Mouse (Mus musculus) limb, embryonic 12.5 days (tissue): ENCODE data around the gene Fam178b. TPM values are rescaled to one million over a fixed set of nuclear protein-coding genes. Genes with fewer than 3 reads are reported as not detected.

ENCODE experiments used
- ATAC-seq: fragments of 200-750 bp; cut with Nextera tagmentation; 2 replicates; pipeline ENCODE4 v1.8.0; 2017; ENCODE audit warnings: low read depth, moderate TSS enrichment; ENCODE audit not compliant: insufficient number of reproducible peaks, insufficient read depth, low FRiP score, low TSS enrichment
- H3K27ac ChIP-seq: fragments of 300-500 bp; sonication (generic); 2 replicates; pipeline ENCODE4 v1.5.1; 2016; ENCODE audit warnings: mild to moderate bottlenecking, moderate library complexity
- H3K27me3 ChIP-seq: fragments of 300-500 bp; sonication (generic); 2 replicates; pipeline ENCODE4 v1.6.1; 2016; ENCODE audit warnings: mild to moderate bottlenecking, moderate library complexity
- H3K36me3 ChIP-seq: fragments of 300-500 bp; sonication (generic); 2 replicates; pipeline ENCODE4 v1.6.1; 2016; ENCODE audit warnings: mild to moderate bottlenecking, moderate library complexity
- H3K4me1 ChIP-seq: fragments of 300-500 bp; sonication (generic); replicated peaks from 2 replicates; pipeline ENCODE4 v1.6.1; 2016
- H3K4me2 ChIP-seq: fragments of 300-500 bp; sonication (generic); 2 replicates; pipeline ENCODE4 v1.6.1; 2016; ENCODE audit warnings: mild to moderate bottlenecking, moderate library complexity
- H3K4me3 ChIP-seq: fragments of 300-500 bp; sonication (generic); replicated peaks from 2 replicates; pipeline ENCODE4 v1.5.1; 2016; ENCODE audit warnings: mild to moderate bottlenecking
- H3K9ac ChIP-seq: fragments of 300-500 bp; sonication (generic); replicated peaks from 2 replicates; pipeline ENCODE4 v1.6.1; 2016; ENCODE audit warnings: mild to moderate bottlenecking, moderate library complexity
- H3K9me3 ChIP-seq: fragments of 300-500 bp; sonication (generic); 2 replicates; pipeline ENCODE4 v1.6.1; 2016; ENCODE audit warnings: mild to moderate bottlenecking, moderate library complexity
- WGBS: fragments of 180-500 bp; shearing (Covaris S2); methylation state at CpG from one replicate; pipeline ENCODE4 v1.1.7; 2016; 5-methylcytosine and 5-hydroxymethylcytosine counted together
- polyA plus RNA-seq: library from polyadenylated mRNA; unstranded; fragments of >200 nt; fragmentation: Nextera tagmentation; extraction: Ambion mirVana; gene quantifications from 2 replicates; pipeline ENCODE4 v1.2.1, GENCODE M21; 2016

Fam178b gene
- polyA plus RNA-seq, 1 experiment from 2014 or later, result 0.26 TPM

GRCm38 (mm10) chr1:36646285-36646684 is 36.7 kb downstream of the Fam178b start:
- Histone ChIP-seq H3K36me3 (no peaks in the 10 kb centered on the region), H3K4me3 (no peak overlapping the region), H3K27me3 (no peaks in the 10 kb centered on the region), H3K27ac (no peak overlapping the region), H3K4me1 (no peaks in the 10 kb centered on the region), H3K9me3 (no peaks in the 10 kb centered on the region), H3K9ac (no peak overlapping the region), H3K4me2 (no peak overlapping the region)
- 72% methylated on average over 3 of the region's 3 CpGs for WGBS
- ATAC-seq, result no peak

- Histone ChIP-seq H3K9me3 (no peaks in the 10 kb centered on the region), H3K9ac (no peak overlapping the region), H3K4me3 (no peak overlapping the region), H3K27ac (no peak overlapping the region), H3K4me2 (no peak overlapping the region), H3K27me3 (no peaks in the 10 kb centered on the region), H3K36me3 (no peaks in the 10 kb centered on the region), H3K4me1 (no peaks in the 10 kb centered on the region)
- ATAC-seq, result no peak
- WGBS, result 90% methylated on average over 9 of the region's 9 CpGs
Measured at GRCm38 (mm10) chr1:36644615-36645007, 38.4 kb downstream of the Fam178b start.

GRCm38 (mm10) chr1:36643957-36644614 is 38.9 kb downstream of the Fam178b start:
- Histone ChIP-seq H3K9ac (no peak overlapping the region), H3K4me2 (no peak overlapping the region), H3K9me3 (no peaks in the 10 kb centered on the region), H3K4me3 (no peak overlapping the region), H3K36me3 (no peaks in the 10 kb centered on the region), H3K4me1 (no peaks in the 10 kb centered on the region), H3K27me3 (no peaks in the 10 kb centered on the region), H3K27ac (no peak overlapping the region)
- WGBS, result 90% methylated on average over 7 of the region's 7 CpGs
- no peak for ATAC-seq

- no peak overlapping the region for H3K4me3 ChIP-seq
- H3K9me3 ChIP-seq, result no peaks in the 10 kb centered on the region
- no peak for ATAC-seq
- H3K4me2 ChIP-seq, result no peak overlapping the region
- no peaks in the 10 kb centered on the region for H3K36me3 ChIP-seq
- no peak overlapping the region for H3K9ac ChIP-seq
- no peaks in the 10 kb centered on the region for H3K27me3 ChIP-seq
- H3K27ac ChIP-seq, result no peak overlapping the region
- 80% methylated on average over 2 of the region's 2 CpGs for WGBS
- H3K4me1 ChIP-seq, result peaks cover 20% of the 10 kb centered on the region
Measured at GRCm38 (mm10) chr1:36635826-36636485, 47.0 kb downstream of the Fam178b start.

GRCm38 (mm10) chr1:36634940-36635339 is 48.0 kb downstream of the Fam178b start:
- Histone ChIP-seq H3K4me2 (no peak overlapping the region), H3K27me3 (no peaks in the 10 kb centered on the region), H3K4me3 (no peak overlapping the region), H3K36me3 (no peaks in the 10 kb centered on the region), H3K27ac (no peak overlapping the region), H3K9ac (no peak overlapping the region), H3K9me3 (no peaks in the 10 kb centered on the region), H3K4me1 (peaks cover 25% of the 10 kb centered on the region)
- 21% methylated on average over 5 of the region's 5 CpGs for WGBS
- peak; percentile 83 for ATAC-seq

- 72% methylated on average over 5 of the region's 5 CpGs for WGBS
- H3K27me3 ChIP-seq, result no peaks in the 10 kb centered on the region
- H3K4me3 ChIP-seq, result no peak overlapping the region
- ATAC-seq, result no peak
- no peak overlapping the region; the same call in 1 of the 2 replicates for H3K27ac ChIP-seq
- H3K4me2 ChIP-seq, result no peak overlapping the region
- no peak overlapping the region; the same call in 1 of the 2 replicates for H3K9ac ChIP-seq
- H3K4me1 ChIP-seq, result peaks cover 25% of the 10 kb centered on the region
- no peaks in the 10 kb centered on the region for H3K36me3 ChIP-seq
- no peaks in the 10 kb centered on the region for H3K9me3 ChIP-seq
Measured at GRCm38 (mm10) chr1:36633920-36634319, 49.1 kb downstream of the Fam178b start.

- Histone ChIP-seq H3K27me3 (no peaks in the 10 kb centered on the region), H3K4me1 (peaks cover 32% of the 10 kb centered on the region), H3K9ac (no peak overlapping the region), H3K36me3 (no peaks in the 10 kb centered on the region), H3K27ac (no peak overlapping the region), H3K4me2 (no peak overlapping the region), H3K9me3 (no peaks in the 10 kb centered on the region), H3K4me3 (no peak overlapping the region)
- 88% methylated on average over 1 of the region's 1 CpGs for WGBS
- ATAC-seq, result no peak
Measured at GRCm38 (mm10) chr1:36632846-36633245, 50.1 kb downstream of the Fam178b start.

GRCm38 (mm10) chr1:36632090-36632489 is 50.9 kb downstream of the Fam178b start:
- Histone ChIP-seq H3K36me3 (no peaks in the 10 kb centered on the region), H3K4me3 (no peak overlapping the region), H3K4me1 (peaks cover 32% of the 10 kb centered on the region), H3K9me3 (no peaks in the 10 kb centered on the region), H3K9ac (no peak overlapping the region), H3K27ac (no peak overlapping the region), H3K27me3 (no peaks in the 10 kb centered on the region), H3K4me2 (no peak overlapping the region)
- no peak for ATAC-seq
- 88% methylated on average over 4 of the region's 4 CpGs for WGBS

- Histone ChIP-seq H3K27ac (no peak overlapping the region), H3K9ac (no peak overlapping the region), H3K36me3 (no peaks in the 10 kb centered on the region), H3K4me2 (no peak overlapping the region), H3K27me3 (no peaks in the 10 kb centered on the region), H3K4me3 (no peak overlapping the region), H3K9me3 (no peaks in the 10 kb centered on the region), H3K4me1 (peaks cover 32% of the 10 kb centered on the region)
- WGBS, result 44% methylated on average over 4 of the region's 4 CpGs
- ATAC-seq, result no peak
Measured at GRCm38 (mm10) chr1:36631391-36631790, 51.6 kb downstream of the Fam178b start.

GRCm38 (mm10) chr1:36630053-36630739 is 52.8 kb downstream of the Fam178b start:
- Histone ChIP-seq H3K9me3 (peaks cover 7% of the 10 kb centered on the region; the same call in 1 of the 2 replicates), H3K4me1 (peaks cover 32% of the 10 kb centered on the region), H3K27me3 (no peaks in the 10 kb centered on the region), H3K4me2 (no peak overlapping the region), H3K27ac (no peak overlapping the region), H3K4me3 (no peak overlapping the region), H3K36me3 (no peaks in the 10 kb centered on the region), H3K9ac (no peak overlapping the region)
- ATAC-seq, result no peak
- WGBS, result 68% methylated on average over 3 of the region's 3 CpGs

GRCm38 (mm10) chr1:36628585-36628984 is 54.4 kb downstream of the Fam178b start:
- H3K9me3 ChIP-seq, result peaks cover 7% of the 10 kb centered on the region; the same call in 1 of the 2 replicates
- WGBS, result 46% methylated on average over 8 of the region's 8 CpGs
- no peak for ATAC-seq

More at GRCm38 (mm10) chr1:36628585-36628984, 54.4 kb downstream of the Fam178b start:
- H3K4me1 ChIP-seq, result 0 out of 2 replicates have a peak, but pooled peaks cover 19% of the 10 kb centered on the region
- H3K4me3 ChIP-seq, result no peak overlapping the region
- H3K36me3 ChIP-seq, result no peaks in the 10 kb centered on the region
- H3K4me2 ChIP-seq, result no peak overlapping the region
- peak overlapping the region; percentile 58; the same call in 1 of the 2 replicates for H3K27ac ChIP-seq
- H3K9ac ChIP-seq, result no peak overlapping the region
- H3K27me3 ChIP-seq, result no peaks in the 10 kb centered on the region
